Mouse (Mus musculus): Measurements from ENCODE around the gene Pam16. TPM values are rescaled to one million over a fixed set of nuclear protein-coding genes. Genes with fewer than 3 reads are reported as not detected.

Gene Pam16
- polyA plus RNA-seq, 1 experiment = 94.8 TPM

GRCm38 (mm10) chr16:4595527-4595963, 29.2 kb downstream of the Pam16 start:
- Histone ChIP-seq H3K4me3 (ENCODE audit: insufficient read depth, poor library complexity, severe bottlenecking) (peak overlapping the region; percentile 61), H3K36me3 (ENCODE audit: control insufficient read depth, insufficient read depth) (peaks cover 9% of the 10 kb centered on the region), H3K79me3 (ENCODE audit: low read depth) (peaks cover 63% of the 10 kb centered on the region), H3ac (ENCODE audit: control insufficient read depth, insufficient read length, low read depth) (peak overlapping the region; percentile 99), H3K27me3 (ENCODE audit: control insufficient read depth, insufficient read depth, insufficient read length) (no peaks in the 10 kb centered on the region), H3K79me2 (ENCODE audit: control insufficient read depth, insufficient read depth) (peaks cover 85% of the 10 kb centered on the region)
- TF ChIP-seq MYOD1 (IDR thresholded peaks at IDR 0.05; ENCODE audit: control insufficient read depth, insufficient read length, low read depth) (no peak), MAX (IDR thresholded peaks at IDR 0.05) (peak; percentile 58)

- TF ChIP-seq CEBPB (IDR thresholded peaks at IDR 0.05; ENCODE audit: low read depth) (no peak), FOSL1 (IDR thresholded peaks at IDR 0.05; ENCODE audit: insufficient read depth, low read length, poor library complexity, severe bottlenecking) (no peak), MAX (IDR thresholded peaks at IDR 0.05) (no peak), CTCF (IDR thresholded peaks at IDR 0.05; ENCODE audit: control insufficient read depth, insufficient read depth, insufficient read length) (no peak), MYOD1 (IDR thresholded peaks at IDR 0.05; ENCODE audit: control insufficient read depth, insufficient read length, low read depth) (no peak), MYOG (IDR thresholded peaks at IDR 0.05; ENCODE audit: control insufficient read depth, extremely low read depth, insufficient read length) (no peak), USF1 (IDR thresholded peaks at IDR 0.05; ENCODE audit: low read depth) (no peak)
- peak overlapping the region; percentile 61 for H3K4me3 ChIP-seq (ENCODE audit: insufficient read depth, poor library complexity, severe bottlenecking)
- H3ac ChIP-seq (ENCODE audit: control insufficient read depth, insufficient read length, low read depth) = peak overlapping the region; percentile 99
- H3K79me3 ChIP-seq (ENCODE audit: low read depth) = peaks cover 57% of the 10 kb centered on the region
- H3K79me2 ChIP-seq (ENCODE audit: control insufficient read depth, insufficient read depth) = peaks cover 79% of the 10 kb centered on the region
- no peaks in the 10 kb centered on the region for H3K27me3 ChIP-seq (ENCODE audit: control insufficient read depth, insufficient read depth, insufficient read length)
- H3K36me3 ChIP-seq (ENCODE audit: control insufficient read depth, insufficient read depth) = peaks cover 9% of the 10 kb centered on the region
These were observed 29.8 kb downstream of the Pam16 start for GRCm38 (mm10) chr16:4594814-4595526.

GRCm38 (mm10) chr16:4593971-4594813, 30.6 kb downstream of the Pam16 start, which contains the start of gene Glis2:
Glis2 (plus strand) TSS chr16:4594713.
- Histone ChIP-seq H3K79me2 (ENCODE audit: control insufficient read depth, insufficient read depth) (peaks cover 72% of the 10 kb centered on the region), H3ac (ENCODE audit: control insufficient read depth, insufficient read length, low read depth) (peak within 1 kb of the TSS; percentile 99), H3K27me3 (ENCODE audit: control insufficient read depth, insufficient read depth, insufficient read length) (no peaks in the 10 kb centered on the region), H3K36me3 (ENCODE audit: control insufficient read depth, insufficient read depth) (peaks cover 9% of the 10 kb centered on the region), H3K79me3 (ENCODE audit: low read depth) (peaks cover 50% of the 10 kb centered on the region), H3K4me3 (ENCODE audit: insufficient read depth, poor library complexity, severe bottlenecking) (peak within 1 kb of the TSS; percentile 61)
- TF ChIP-seq MAX (IDR thresholded peaks at IDR 0.05) (no peak), CTCF (IDR thresholded peaks at IDR 0.05; ENCODE audit: control insufficient read depth, insufficient read depth, insufficient read length) (no peak), USF1 (IDR thresholded peaks at IDR 0.05; ENCODE audit: low read depth) (no peak), FOSL1 (IDR thresholded peaks at IDR 0.05; ENCODE audit: insufficient read depth, low read length, poor library complexity, severe bottlenecking) (no peak), CEBPB (IDR thresholded peaks at IDR 0.05; ENCODE audit: low read depth) (no peak), MYOG (IDR thresholded peaks at IDR 0.05; ENCODE audit: control insufficient read depth, extremely low read depth, insufficient read length) (no peak)

GRCm38 (mm10) chr16:4592909-4593875, 31.6 kb downstream of the Pam16 start:
- H3K27me3 ChIP-seq (ENCODE audit: control insufficient read depth, insufficient read depth, insufficient read length) = no peaks in the 10 kb centered on the region
- H3K79me2 ChIP-seq (ENCODE audit: control insufficient read depth, insufficient read depth) = peaks cover 62% of the 10 kb centered on the region
- peak overlapping the region; percentile 32 for H3ac ChIP-seq (ENCODE audit: control insufficient read depth, insufficient read length, low read depth)
- H3K4me3 ChIP-seq (ENCODE audit: insufficient read depth, poor library complexity, severe bottlenecking) = peak overlapping the region; percentile 61
- TF ChIP-seq FOSL1 (IDR thresholded peaks at IDR 0.05; ENCODE audit: insufficient read depth, low read length, poor library complexity, severe bottlenecking) = no peak
- no peak for TF ChIP-seq CEBPB (IDR thresholded peaks at IDR 0.05; ENCODE audit: low read depth)
- no peak for TF ChIP-seq MYOG (IDR thresholded peaks at IDR 0.05; ENCODE audit: control insufficient read depth, extremely low read depth, insufficient read length)
- no peak for TF ChIP-seq USF1 (IDR thresholded peaks at IDR 0.05; ENCODE audit: low read depth)
- TF ChIP-seq CTCF (IDR thresholded peaks at IDR 0.05; ENCODE audit: control insufficient read depth, insufficient read depth, insufficient read length) = peak; percentile 40
- TF ChIP-seq MYOD1 (IDR thresholded peaks at IDR 0.05; ENCODE audit: control insufficient read depth, insufficient read length, low read depth) = no peak
- no peak for TF ChIP-seq MAX (IDR thresholded peaks at IDR 0.05)
- H3K36me3 ChIP-seq (ENCODE audit: control insufficient read depth, insufficient read depth) = peaks cover 7% of the 10 kb centered on the region
- H3K79me3 ChIP-seq (ENCODE audit: low read depth) = peaks cover 40% of the 10 kb centered on the region

GRCm38 (mm10) chr16:4590236-4590635, 34.6 kb downstream of the Pam16 start:
- Histone ChIP-seq H3K4me3 (ENCODE audit: insufficient read depth, poor library complexity, severe bottlenecking) (no peak overlapping the region), H3K79me3 (ENCODE audit: low read depth) (peaks cover 13% of the 10 kb centered on the region), H3K27me3 (ENCODE audit: control insufficient read depth, insufficient read depth, insufficient read length) (no peaks in the 10 kb centered on the region), H3K36me3 (ENCODE audit: control insufficient read depth, insufficient read depth) (no peaks in the 10 kb centered on the region), H3K79me2 (ENCODE audit: control insufficient read depth, insufficient read depth) (peaks cover 32% of the 10 kb centered on the region), H3ac (ENCODE audit: control insufficient read depth, insufficient read length, low read depth) (no peak overlapping the region)
- TF ChIP-seq MAX (IDR thresholded peaks at IDR 0.05) = no peak
- no peak for TF ChIP-seq FOSL1 (IDR thresholded peaks at IDR 0.05; ENCODE audit: insufficient read depth, low read length, poor library complexity, severe bottlenecking)
- TF ChIP-seq MYOD1 (IDR thresholded peaks at IDR 0.05; ENCODE audit: control insufficient read depth, insufficient read length, low read depth) = no peak
- TF ChIP-seq CTCF (IDR thresholded peaks at IDR 0.05; ENCODE audit: control insufficient read depth, insufficient read depth, insufficient read length) = no peak
- TF ChIP-seq USF1 (IDR thresholded peaks at IDR 0.05; ENCODE audit: low read depth) = no peak
- no peak for TF ChIP-seq MYOG (IDR thresholded peaks at IDR 0.05; ENCODE audit: control insufficient read depth, extremely low read depth, insufficient read length)
- TF ChIP-seq CEBPB (IDR thresholded peaks at IDR 0.05; ENCODE audit: low read depth) = no peak

All from C2C12 (cell line).